Mouse (Mus musculus) naive thymus-derived CD4-positive, alpha-beta T cell, adult 2 months (primary cell): ENCODE data around the gene Olfr292.

Source experiments
- DNase-seq: peaks from one replicate; pipeline ENCODE4 v3.0.0-alpha.2; 2011; ENCODE audit warnings: low read depth

Gene Olfr292

DNA sequence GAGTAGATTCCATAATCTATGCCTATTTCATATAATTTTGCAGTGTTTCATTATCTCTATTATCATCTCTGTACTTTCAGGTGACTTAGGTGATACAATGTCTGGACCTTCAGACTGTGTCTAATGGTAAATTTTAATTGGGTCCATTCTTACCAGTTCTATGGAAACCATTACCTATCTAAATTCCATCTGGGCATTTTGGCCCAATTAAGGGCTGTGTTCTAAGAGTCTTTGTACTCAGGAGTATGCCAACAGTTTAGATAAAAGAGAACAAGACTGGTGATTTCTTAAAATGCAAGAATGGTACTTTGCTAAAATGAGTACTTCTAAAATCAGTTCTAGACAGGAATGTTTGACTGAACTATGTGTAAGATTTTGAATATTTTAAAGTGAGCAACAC is at the start of gene Olfr292:
Gene Olfr292, plus strand, starts transcription at position 301 of the 400 bp plus-strand sequence.
- no peak for DNase-seq

DNA sequence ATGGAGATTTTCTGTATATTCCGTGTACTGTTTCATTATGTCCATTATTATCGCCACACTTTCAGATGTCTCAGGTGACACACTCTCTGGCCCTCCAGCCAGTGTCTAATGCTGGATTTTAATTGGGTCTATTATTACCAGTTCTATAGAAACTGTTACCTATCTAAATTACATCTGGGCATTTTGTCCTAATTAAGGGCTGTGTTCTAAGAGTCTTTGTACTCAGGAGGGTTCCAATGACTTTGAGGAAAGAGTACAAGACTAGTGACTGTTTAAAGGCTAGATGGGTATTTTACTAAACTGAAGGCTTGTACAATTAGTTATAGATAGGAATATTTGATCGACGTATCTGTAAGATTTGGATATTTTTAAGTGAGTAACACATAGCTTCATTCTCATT is 39.4 kb upstream of the Olfr292 start, which contains the start of gene Olfr293:
Gene Olfr293, plus strand, starts transcription at position 301 of the 400 bp plus-strand sequence.
- DNase-seq, result no peak

DNA sequence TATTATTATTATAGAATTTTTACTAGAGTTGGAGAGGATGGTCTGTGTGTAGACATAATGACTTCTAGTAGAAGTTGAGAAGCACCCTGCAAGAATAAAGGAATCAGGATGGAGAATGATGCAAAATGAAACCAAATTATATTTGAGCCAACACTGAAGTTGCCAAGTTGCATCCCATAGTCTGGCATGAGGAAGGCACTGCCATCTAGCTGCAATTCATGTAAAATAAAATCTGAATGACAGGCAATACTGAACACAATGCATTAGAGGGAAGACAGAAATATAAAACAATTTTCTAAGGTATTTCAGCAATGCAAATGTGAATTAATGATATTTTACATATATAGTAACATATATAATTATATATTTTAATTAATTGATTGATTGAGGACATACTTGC is 36.9 kb downstream of the Olfr292 start:
- DNase-seq, result no peak
